Mouse (Mus musculus) neural tube, embryonic 11.5 days (tissue): ENCODE results near the gene Pde4b. TPM values are rescaled to one million over a fixed set of nuclear protein-coding genes. Genes with fewer than 3 reads are reported as not detected.

Experiments used
- ATAC-seq: fragments of 200-750 bp; cut with Nextera tagmentation; 2 replicates; pipeline ENCODE4 v1.8.0; 2017; ENCODE audit warnings: moderate number of reproducible peaks, mild to moderate bottlenecking, moderate TSS enrichment, moderate library complexity; ENCODE audit not compliant: insufficient read depth, low FRiP score, low TSS enrichment
- DNase-seq: peaks from one replicate; pipeline ENCODE4 v3.0.0-alpha.2; 2015; ENCODE audit warnings: low spot score
- H3K27ac ChIP-seq: fragments of 300-500 bp; sonication (generic); 2 replicates; pipeline ENCODE4 v1.5.1; 2014; ENCODE audit warnings: low read depth, mild to moderate bottlenecking, low read length
- H3K27me3 ChIP-seq: fragments of 300-500 bp; sonication (generic); 2 replicates; pipeline ENCODE4 v1.6.1; 2014; ENCODE audit warnings: mild to moderate bottlenecking, low read length, mixed read lengths; ENCODE audit not compliant: control insufficient read depth, insufficient read depth
- H3K36me3 ChIP-seq: fragments of 300-500 bp; sonication (generic); 2 replicates; pipeline ENCODE4 v1.6.1; 2014; ENCODE audit warnings: mild to moderate bottlenecking, low read length, moderate library complexity, mixed read lengths; ENCODE audit not compliant: control insufficient read depth, insufficient read depth
- H3K4me1 ChIP-seq: fragments of 300-500 bp; sonication (generic); 2 replicates; pipeline ENCODE4 v1.6.1; 2014; ENCODE audit warnings: low read length, mixed read lengths; ENCODE audit not compliant: control insufficient read depth, insufficient read depth
- H3K4me2 ChIP-seq: fragments of 300-500 bp; sonication (generic); 2 replicates; pipeline ENCODE4 v1.6.1; 2014; ENCODE audit warnings: low read depth, mild to moderate bottlenecking, moderate library complexity
- H3K4me3 ChIP-seq: fragments of 300-500 bp; sonication (generic); 2 replicates; pipeline ENCODE4 v1.5.1; 2014; ENCODE audit warnings: low read depth, low read length
- H3K9ac ChIP-seq: fragments of 300-500 bp; sonication (generic); 2 replicates; pipeline ENCODE4 v1.6.1; 2014; ENCODE audit warnings: mild to moderate bottlenecking, low read length
- H3K9me3 ChIP-seq: fragments of 300-500 bp; sonication (generic); 2 replicates; pipeline ENCODE4 v1.6.1; 2016; ENCODE audit warnings: low read length; ENCODE audit not compliant: control insufficient read depth
- WGBS: fragments of 180-500 bp; shearing (Covaris S2); extraction: QIAGEN DNeasy Blood & Tissue Kit; methylation state at CpG from one replicate; pipeline ENCODE4 v1.1.7; 2014; 5-methylcytosine and 5-hydroxymethylcytosine counted together
- polyA plus RNA-seq: library from polyadenylated mRNA; unstranded; fragments of >200 nt; fragmentation: Nextera tagmentation; extraction: Ambion mirVana; gene quantifications from 2 replicates; pipeline ENCODE4 v1.2.1, GENCODE M21; 2014

The Pde4b gene
- polyA plus RNA-seq, 1 experiment from 2014 or later, result 15.7 TPM

GRCm38 (mm10) chr4:102607744-102608416 lies 520.5 kb downstream of the Pde4b start:
- Histone ChIP-seq H3K27me3 (no peaks in the 10 kb centered on the region), H3K4me2 (no peak overlapping the region), H3K4me1 (peaks cover 3% of the 10 kb centered on the region; the same call in 1 of the 2 replicates), H3K27ac (no peak overlapping the region), H3K36me3 (no peaks in the 10 kb centered on the region), H3K9ac (no peak overlapping the region), H3K4me3 (no peak overlapping the region), H3K9me3 (no peaks in the 10 kb centered on the region)
- ATAC-seq, result no peak
- no peak for DNase-seq
- 90% methylated on average over 7 of the region's 7 CpGs for WGBS

- WGBS, result 85% methylated on average over 4 of the region's 4 CpGs
- Histone ChIP-seq H3K4me3 (no peak overlapping the region), H3K27me3 (no peaks in the 10 kb centered on the region), H3K4me1 (no peaks in the 10 kb centered on the region), H3K9ac (no peak overlapping the region), H3K27ac (no peak overlapping the region), H3K4me2 (no peak overlapping the region), H3K36me3 (no peaks in the 10 kb centered on the region), H3K9me3 (no peaks in the 10 kb centered on the region)
- ATAC-seq (no peak), DNase-seq (no peak)
These were observed 525.3 kb downstream of the Pde4b start for GRCm38 (mm10) chr4:102612596-102612995.

GRCm38 (mm10) chr4:102617774-102618173 lies 530.4 kb downstream of the Pde4b start:
- Histone ChIP-seq H3K4me1 (no peaks in the 10 kb centered on the region), H3K36me3 (no peaks in the 10 kb centered on the region), H3K4me3 (no peak overlapping the region), H3K9me3 (no peaks in the 10 kb centered on the region), H3K27ac (no peak overlapping the region), H3K9ac (no peak overlapping the region), H3K4me2 (no peak overlapping the region), H3K27me3 (no peaks in the 10 kb centered on the region)
- whole genome bisulfite sequencing, result 77% methylated on average over 4 of the region's 4 CpGs
- no peak for DNase-seq
- no peak for ATAC-seq

- H3K4me2 ChIP-seq, result no peak overlapping the region
- no peak overlapping the region for H3K9ac ChIP-seq
- H3K4me1 ChIP-seq, result no peaks in the 10 kb centered on the region
- H3K9me3 ChIP-seq, result no peaks in the 10 kb centered on the region
- H3K4me3 ChIP-seq, result no peak overlapping the region
- no peak for DNase-seq
- no peaks in the 10 kb centered on the region for H3K36me3 ChIP-seq
- no peak for ATAC-seq
- H3K27me3 ChIP-seq, result no peaks in the 10 kb centered on the region
- H3K27ac ChIP-seq, result no peak overlapping the region
- 91% methylated on average over 3 of the region's 3 CpGs for WGBS
These were observed 531.3 kb downstream of the Pde4b start for GRCm38 (mm10) chr4:102618609-102619008.

- ATAC-seq, result no peak
- no peak overlapping the region for H3K27ac ChIP-seq
- no peak for DNase-seq
- no peaks in the 10 kb centered on the region for H3K4me1 ChIP-seq
- H3K36me3 ChIP-seq, result no peaks in the 10 kb centered on the region
- no peaks in the 10 kb centered on the region for H3K27me3 ChIP-seq
- no peaks in the 10 kb centered on the region for H3K9me3 ChIP-seq
- no peak overlapping the region for H3K4me2 ChIP-seq
- 77% methylated on average over 5 of the region's 5 CpGs for WGBS
- no peak overlapping the region for H3K9ac ChIP-seq
- no peak overlapping the region for H3K4me3 ChIP-seq
These were observed 533.0 kb downstream of the Pde4b start for GRCm38 (mm10) chr4:102620179-102620910.

- H3K4me3 ChIP-seq, result no peak overlapping the region
- no peaks in the 10 kb centered on the region for H3K9me3 ChIP-seq
- 79% methylated on average over 2 of the region's 2 CpGs for WGBS
- DNase-seq (no peak), ATAC-seq (no peak)
- no peak overlapping the region for H3K4me2 ChIP-seq
- no peak overlapping the region for H3K27ac ChIP-seq
- H3K9ac ChIP-seq, result no peak overlapping the region
- H3K27me3 ChIP-seq, result no peaks in the 10 kb centered on the region
- H3K4me1 ChIP-seq, result no peaks in the 10 kb centered on the region
- no peaks in the 10 kb centered on the region for H3K36me3 ChIP-seq
These were observed 533.8 kb downstream of the Pde4b start for GRCm38 (mm10) chr4:102621120-102621519.

- DNase-seq (no peak), ATAC-seq (no peak)
- Histone ChIP-seq H3K4me2 (no peak overlapping the region), H3K4me1 (no peaks in the 10 kb centered on the region), H3K27me3 (no peaks in the 10 kb centered on the region), H3K9me3 (no peaks in the 10 kb centered on the region), H3K4me3 (no peak overlapping the region), H3K27ac (no peak overlapping the region), H3K36me3 (no peaks in the 10 kb centered on the region), H3K9ac (no peak overlapping the region)
- 72% methylated on average over 5 of the region's 5 CpGs for WGBS
These were observed 535.6 kb downstream of the Pde4b start for GRCm38 (mm10) chr4:102622977-102623376.

DNA sequence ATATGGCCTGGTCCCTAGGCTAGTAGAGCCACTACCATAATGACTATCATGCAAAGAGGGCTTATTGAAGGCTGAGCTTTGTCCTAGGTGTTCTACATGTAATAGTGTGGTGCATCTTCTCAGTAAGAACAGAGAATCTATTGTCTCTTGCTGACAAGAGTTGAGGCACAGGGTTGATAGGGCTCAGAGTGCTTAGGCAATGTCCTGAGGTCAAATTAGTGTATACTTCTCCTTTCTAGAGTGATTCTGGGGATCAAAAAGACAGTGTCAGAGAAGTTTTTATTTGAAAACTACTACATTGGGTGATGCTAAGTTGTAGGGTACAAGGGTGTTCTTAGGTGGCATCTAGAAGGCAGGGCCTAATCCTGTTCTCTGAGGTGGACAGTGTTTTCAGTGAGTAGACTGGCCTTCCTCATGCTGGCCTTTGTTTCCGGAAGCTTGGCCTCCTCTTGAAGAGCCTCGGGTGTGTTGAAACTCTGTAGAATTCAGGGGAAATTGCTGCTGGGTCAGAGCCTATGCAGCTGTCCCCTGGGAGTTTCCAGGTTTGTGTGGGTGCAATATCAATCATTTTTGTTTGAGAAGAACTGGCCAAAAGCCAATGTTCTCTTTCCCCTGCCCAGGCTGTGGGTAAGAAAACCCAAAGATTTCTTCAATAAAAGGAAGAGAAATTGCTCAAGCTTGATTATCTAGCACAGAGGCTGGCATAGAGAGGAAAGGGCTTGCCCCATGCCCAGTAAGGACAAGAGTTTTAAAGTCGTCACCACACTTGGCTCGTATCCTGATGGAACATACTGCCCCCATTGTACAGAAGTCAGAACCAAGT lies 536.7 kb downstream of the Pde4b start:
- H3K4me1 ChIP-seq, result no peaks in the 10 kb centered on the region
- H3K4me2 ChIP-seq, result no peak overlapping the region
- no peak overlapping the region for H3K9ac ChIP-seq
- H3K27ac ChIP-seq, result no peak overlapping the region
- H3K4me3 ChIP-seq, result no peak overlapping the region
- H3K27me3 ChIP-seq, result no peaks in the 10 kb centered on the region
- DNase-seq (no peak), ATAC-seq (no peak)
- no peaks in the 10 kb centered on the region for H3K9me3 ChIP-seq
- H3K36me3 ChIP-seq, result no peaks in the 10 kb centered on the region
- 83% methylated on average over 4 of the region's 4 CpGs for WGBS
